Mouse (Mus musculus) heart, postnatal 0 days (tissue): Measurements from ENCODE around the gene Galntl6. TPM values are rescaled to one million over a fixed set of nuclear protein-coding genes. Genes with fewer than 3 reads are reported as not detected.

Experiments used
- ATAC-seq: fragments of 200-750 bp; cut with Nextera tagmentation; 2 replicates; pipeline ENCODE4 v1.8.0; 2017; ENCODE audit warnings: low read depth, moderate number of reproducible peaks, moderate library complexity; ENCODE audit not compliant: insufficient read depth
- DNase-seq: peaks from one replicate; pipeline ENCODE4 v3.0.0-alpha.2; 2016; ENCODE audit warnings: low spot score
- H3K27ac ChIP-seq: fragments of 300-500 bp; sonication (generic); 2 replicates; pipeline ENCODE4 v1.5.1; 2014; ENCODE audit warnings: low read depth, mild to moderate bottlenecking
- H3K27me3 ChIP-seq: fragments of 300-500 bp; sonication (generic); 2 replicates; pipeline ENCODE4 v1.6.1; 2014; ENCODE audit warnings: low read length, mixed read lengths; ENCODE audit not compliant: control insufficient read depth, insufficient read depth
- H3K36me3 ChIP-seq: fragments of 300-500 bp; sonication (generic); replicated peaks from 2 replicates; pipeline ENCODE4 v1.6.1; 2014; ENCODE audit warnings: low read length, mixed read lengths; ENCODE audit not compliant: control insufficient read depth, insufficient read depth
- H3K4me1 ChIP-seq: fragments of 300-500 bp; sonication (generic); 2 replicates; pipeline ENCODE4 v1.6.1; 2014; ENCODE audit warnings: antibody characterized with exemption; ENCODE audit not compliant: control insufficient read depth, insufficient read depth
- H3K4me2 ChIP-seq: fragments of 300-500 bp; sonication (generic); 2 replicates; pipeline ENCODE4 v1.6.1; 2014; ENCODE audit warnings: low read depth, mild to moderate bottlenecking, low read length, moderate library complexity
- H3K4me3 ChIP-seq: fragments of 300-500 bp; sonication (generic); 2 replicates; pipeline ENCODE4 v1.5.1; 2014; ENCODE audit warnings: low read depth, low read length
- H3K9ac ChIP-seq: fragments of 300-500 bp; sonication (generic); replicated peaks from 2 replicates; pipeline ENCODE4 v1.6.1; 2014; ENCODE audit warnings: low read depth, low read length, mixed read lengths
- H3K9me3 ChIP-seq: fragments of 300-500 bp; sonication (generic); replicated peaks from 2 replicates; pipeline ENCODE4 v1.6.1; 2016; ENCODE audit warnings: low read length; ENCODE audit not compliant: control insufficient read depth
- CTCF ChIP-seq: IDR thresholded peaks from 2 replicates; pipeline ENCODE4 v1.5.1; 2016; ENCODE audit warnings: antibody characterized with exemption, control low read depth, low read depth
- EP300 ChIP-seq: IDR thresholded peaks from 2 replicates; pipeline ENCODE4 v1.6.1; 2016; ENCODE audit warnings: antibody characterized with exemption, low read depth
- WGBS: fragments of 180-500 bp; shearing (Covaris S2); extraction: QIAGEN DNeasy Blood & Tissue Kit; methylation state at CpG from one replicate; pipeline ENCODE4 v1.1.7; 2014; 5-methylcytosine and 5-hydroxymethylcytosine counted together
- polyA plus RNA-seq: library from polyadenylated mRNA; unstranded; fragments of >200 nt; fragmentation: Nextera tagmentation; extraction: Ambion mirVana; gene quantifications from 2 replicates; pipeline ENCODE4 v1.2.1, GENCODE M21; 2015
- total RNA-seq: library from RNA; depleted of rRNA; stranded (reverse); fragments of >200 nt; gene quantifications from 2 replicates; pipeline ENCODE4 v1.2.3, GENCODE M21; 2014; ENCODE audit warnings: low replicate concordance

Galntl6 gene
- total and polyA plus RNA-seq, 2 experiments from 2014 or later: not detected

DNA sequence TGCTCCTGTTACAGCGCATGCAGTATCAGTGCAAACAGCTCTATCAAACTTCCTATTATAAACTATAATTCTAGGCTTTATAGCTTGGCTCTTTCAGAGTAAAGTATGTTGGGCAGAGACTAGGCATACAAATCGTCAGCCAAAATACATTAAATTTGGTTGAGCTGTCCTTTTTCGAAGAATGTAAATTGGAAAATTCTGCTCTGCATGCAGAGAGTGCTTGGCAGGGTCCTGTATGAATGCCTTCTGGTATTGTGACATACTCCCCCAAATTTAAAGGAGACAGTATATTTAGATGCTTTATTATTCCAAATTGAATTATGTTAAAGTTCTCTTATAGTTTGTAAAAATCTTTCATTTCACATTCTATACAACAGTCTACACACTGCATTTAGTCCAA, 220.7 kb downstream of the Galntl6 start:
- DNase-seq: no peak
- 67% methylated on average over 3 of the region's 3 CpGs for WGBS
- TF ChIP-seq CTCF (no peak), EP300 (no peak)
- Histone ChIP-seq H3K9ac (no peak overlapping the region), H3K4me2 (no peak overlapping the region), H3K4me3 (no peak overlapping the region), H3K36me3 (no peaks in the 10 kb centered on the region), H3K4me1 (no peaks in the 10 kb centered on the region), H3K9me3 (no peaks in the 10 kb centered on the region), H3K27me3 (no peaks in the 10 kb centered on the region), H3K27ac (no peak overlapping the region)
- no peak for ATAC-seq

DNA sequence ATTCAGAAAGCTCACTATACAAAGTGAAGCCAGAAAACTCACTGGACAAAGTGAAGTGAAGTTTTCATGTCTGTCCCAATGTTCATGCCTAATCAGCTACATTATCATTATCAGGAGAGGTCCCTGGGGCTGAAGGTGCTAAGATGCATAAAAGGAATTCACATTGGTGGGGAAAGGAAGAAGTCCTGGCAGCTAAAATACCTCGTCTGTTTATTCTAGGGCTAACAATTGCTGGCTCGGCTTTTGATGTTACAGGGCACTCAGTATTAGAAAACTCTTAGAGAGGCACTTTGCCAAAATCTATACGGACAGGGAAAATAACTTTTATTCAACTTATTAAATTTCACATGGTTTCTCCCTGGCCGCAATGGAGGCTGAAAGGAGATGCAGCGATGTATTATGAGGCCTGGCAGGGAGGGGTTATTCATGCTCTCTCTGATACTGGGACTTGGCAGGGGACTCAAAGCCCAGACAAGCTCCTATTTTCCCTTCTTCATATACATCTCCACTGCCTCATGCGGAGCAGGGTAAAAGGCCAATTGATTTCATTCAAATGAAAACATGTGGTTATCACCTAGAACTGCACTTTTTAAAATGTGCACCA, 234.5 kb downstream of the Galntl6 start:
- H3K9ac ChIP-seq: no peak overlapping the region
- DNase-seq (no peak), ATAC-seq (no peak)
- TF ChIP-seq EP300: no peak
- TF ChIP-seq CTCF: no peak
- H3K4me2 ChIP-seq: no peak overlapping the region
- H3K27me3 ChIP-seq: no peaks in the 10 kb centered on the region
- no peak overlapping the region for H3K4me3 ChIP-seq
- no peaks in the 10 kb centered on the region for H3K4me1 ChIP-seq
- H3K36me3 ChIP-seq: no peaks in the 10 kb centered on the region
- 40% methylated on average over 6 of the region's 6 CpGs for WGBS
- no peak overlapping the region for H3K27ac ChIP-seq
- H3K9me3 ChIP-seq: no peaks in the 10 kb centered on the region

DNA sequence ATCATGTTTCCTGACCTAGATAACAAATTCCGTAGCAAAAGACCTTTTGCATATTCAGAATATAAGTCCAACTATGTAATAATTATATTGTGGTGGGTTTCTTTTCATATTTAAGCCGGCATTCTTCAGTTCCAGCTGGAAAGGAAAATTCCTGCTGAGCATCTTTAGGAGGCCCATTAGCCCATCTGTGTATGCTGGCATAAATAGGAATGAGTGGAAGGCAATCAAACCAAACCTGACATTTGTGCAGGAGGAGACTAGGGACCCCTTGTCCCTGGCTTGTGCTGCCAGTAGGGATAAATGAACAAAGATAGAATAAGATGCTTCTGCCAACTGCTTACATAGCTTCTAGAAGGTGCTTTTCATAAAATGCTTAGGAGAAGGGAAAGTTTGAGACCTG, 243.4 kb downstream of the Galntl6 start:
- no peaks in the 10 kb centered on the region for H3K9me3 ChIP-seq
- no peaks in the 10 kb centered on the region for H3K36me3 ChIP-seq
- H3K9ac ChIP-seq: no peak overlapping the region
- no peaks in the 10 kb centered on the region for H3K4me1 ChIP-seq
- no peak overlapping the region for H3K27ac ChIP-seq
- TF ChIP-seq EP300 (no peak), CTCF (no peak)
- DNase-seq: no peak
- H3K4me3 ChIP-seq: no peak overlapping the region
- no peak for ATAC-seq
- no peaks in the 10 kb centered on the region for H3K27me3 ChIP-seq
- no peak overlapping the region for H3K4me2 ChIP-seq
- 66% methylated on average over 2 of the region's 2 CpGs for WGBS

DNA sequence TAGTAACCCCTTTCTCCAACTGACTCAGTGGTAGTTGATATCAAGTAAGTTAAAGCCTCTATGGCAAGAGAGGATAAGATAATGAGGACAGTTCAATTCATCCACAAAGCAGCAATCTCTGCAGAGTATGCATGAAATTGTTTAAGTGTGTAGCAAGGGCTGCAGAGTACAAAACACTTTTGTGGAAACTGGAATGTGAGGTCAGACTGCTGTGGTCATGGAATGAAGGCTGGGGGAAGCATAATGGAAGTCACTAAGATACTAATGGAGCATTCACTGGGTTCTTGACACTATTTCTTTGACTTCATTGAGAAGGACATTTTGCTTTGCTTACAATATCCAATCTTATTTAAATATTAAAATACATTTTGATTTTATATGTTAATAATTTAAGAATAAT, 252.4 kb downstream of the Galntl6 start:
- DNase-seq: no peak
- no peak for ATAC-seq
- H3K36me3 ChIP-seq: no peaks in the 10 kb centered on the region
- no peak overlapping the region for H3K4me3 ChIP-seq
- no peaks in the 10 kb centered on the region for H3K27me3 ChIP-seq
- H3K27ac ChIP-seq: no peak overlapping the region
- H3K4me1 ChIP-seq: no peaks in the 10 kb centered on the region
- H3K9ac ChIP-seq: no peak overlapping the region
- H3K4me2 ChIP-seq: no peak overlapping the region
- no peaks in the 10 kb centered on the region for H3K9me3 ChIP-seq
- TF ChIP-seq CTCF: no peak
- TF ChIP-seq EP300: no peak

DNA sequence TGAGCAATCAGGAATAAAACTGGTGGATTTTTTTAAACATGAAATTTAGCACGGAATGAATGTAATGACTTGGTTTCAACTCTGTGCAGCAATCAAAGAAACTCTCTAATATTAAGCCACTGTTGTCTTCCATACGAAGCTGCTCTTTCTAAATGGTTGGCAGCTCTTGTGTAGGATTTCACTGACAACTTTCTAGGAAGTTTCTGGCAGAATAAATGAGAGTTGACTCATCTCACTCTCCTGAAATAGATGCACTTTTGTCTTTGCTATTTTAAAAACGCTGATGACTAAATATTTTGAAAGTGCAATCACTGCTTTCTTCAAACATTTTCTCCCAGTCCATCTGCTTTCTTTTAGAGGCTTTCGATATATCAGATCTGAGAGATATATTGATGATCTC, 256.8 kb downstream of the Galntl6 start:
- Histone ChIP-seq H3K4me1 (no peaks in the 10 kb centered on the region), H3K9ac (no peak overlapping the region), H3K36me3 (no peaks in the 10 kb centered on the region), H3K27me3 (no peaks in the 10 kb centered on the region), H3K27ac (no peak overlapping the region), H3K4me3 (no peak overlapping the region), H3K4me2 (no peak overlapping the region), H3K9me3 (no peaks in the 10 kb centered on the region)
- no peak for TF ChIP-seq EP300
- no peak for TF ChIP-seq CTCF
- WGBS: 55% methylated on average over 4 of the region's 4 CpGs
- ATAC-seq: no peak
- no peak for DNase-seq

DNA sequence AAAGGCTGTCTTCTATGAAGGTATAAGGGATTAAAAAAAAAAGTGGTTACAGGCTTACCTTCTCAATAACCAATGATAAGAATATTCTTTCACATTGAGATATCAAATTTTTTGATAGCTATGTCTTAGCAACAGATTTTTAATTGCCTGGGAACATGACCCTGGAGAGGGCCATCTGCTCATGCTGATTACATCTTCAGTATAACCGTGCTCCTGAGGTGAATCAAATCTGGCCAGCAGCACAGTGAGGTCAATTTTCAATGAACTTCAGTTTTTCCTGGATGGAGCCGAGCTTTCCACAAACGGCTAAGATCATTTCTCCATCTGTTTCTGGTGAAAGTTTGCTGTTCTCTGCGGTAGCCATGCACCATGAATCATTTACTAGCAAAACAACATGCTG, 306.0 kb downstream of the Galntl6 start:
- H3K27ac ChIP-seq: no peak overlapping the region
- H3K36me3 ChIP-seq: no peaks in the 10 kb centered on the region
- H3K27me3 ChIP-seq: no peaks in the 10 kb centered on the region
- TF ChIP-seq CTCF: no peak
- no peak for TF ChIP-seq EP300
- no peak overlapping the region for H3K4me3 ChIP-seq
- ATAC-seq (no peak), DNase-seq (no peak)
- 60% methylated on average over 4 of the region's 4 CpGs for WGBS
- H3K4me1 ChIP-seq: no peaks in the 10 kb centered on the region
- no peaks in the 10 kb centered on the region for H3K9me3 ChIP-seq
- H3K9ac ChIP-seq: no peak overlapping the region
- H3K4me2 ChIP-seq: no peak overlapping the region
